ENCODE assay signal across 13 mouse cellular contexts in genomic region chr16:6149345-6149744, GRCm38 (mm10).
DNase-seq lines count a peak whose midpoint lies in the region.
"Had no signal": no experiment of that assay in that cellular context is flagged by ENCODE, and none has a peak within 500 bp of the region (broad histone marks: within the 10 kb centered on the region; RNA-seq: fewer than 3 reads in every experiment).

No protein-coding gene starts in this region.

- DNase-seq in cerebellum, adult 8-10 months, result peak; percentile 45
- no peak for DNase-seq in cerebellum, adult 11-12 months
- peak; percentile 55 for DNase-seq in adrenal gland, adult 2 months
- DNase-seq in adrenal gland, postnatal 14 days, result peak; percentile 27
- peak; percentile 56 to 66 for DNase-seq in cerebellum, postnatal 25 days
- DNase-seq in kidney, postnatal 14 days, result no peak
- DNase-seq in thymus, postnatal 4 days, result no peak
- DNase-seq: B cell, adult 2 months; embryo, embryonic 11 days; kidney, postnatal 36 days; liver, embryonic 13.5 days; lung, adult 2 months; lung, postnatal 14 days had no signal

Comparison
In these comparisons a context has a peak if more than half of its experiments do, and no peak if none do; other contexts are left out.
1. DNase-seq: peak in cerebellum, adult 8-10 months (single experiment), adrenal gland, adult 2 months (single experiment), adrenal gland, postnatal 14 days (single experiment) and cerebellum, postnatal 25 days (2 of 2); none in cerebellum, adult 11-12 months (single experiment), kidney, postnatal 14 days (single experiment) and thymus, postnatal 4 days (single experiment).